Mouse (Mus musculus): Measurements from ENCODE around the gene Rassf2. TPM values are rescaled to one million over a fixed set of nuclear protein-coding genes. Genes with fewer than 3 reads are reported as not detected.

Rassf2 gene
- total RNA-seq, 2 experiments from 2014 or later, result 62.4 to 118 TPM

Other genes with a start within 250 kb of the Rassf2 start
- not detected in 2 replicates for gene Erv3, start 170.5 kb downstream of the Rassf2 start, total RNA-seq (2015)
- gene Erv3, start 170.5 kb downstream of the Rassf2 start, total RNA-seq (2017), result not detected in 2 replicates
- 0.80 and 1.6 TPM in 2 replicates for gene Prnp, start 120.3 kb downstream of the Rassf2 start, total RNA-seq (2015)
- 1.7 and 2.0 TPM in 2 replicates for gene Prnp, start 120.3 kb downstream of the Rassf2 start, total RNA-seq (2017)
- gene Prn, start 120.3 kb downstream of the Rassf2 start, total RNA-seq (2015), result not detected in 2 replicates
- not detected in 2 replicates for gene Prn, start 120.3 kb downstream of the Rassf2 start, total RNA-seq (2017)
- not detected in 2 replicates for gene Prnd, start 79.4 kb downstream of the Rassf2 start, total RNA-seq (2015)
- not detected in 2 replicates for gene Prnd, start 79.4 kb downstream of the Rassf2 start, total RNA-seq (2017)
- 9.5 and 11.4 TPM in 2 replicates for gene Slc23a2, start 114.8 kb upstream of the Rassf2 start, total RNA-seq (2015)
- gene Slc23a2, start 114.8 kb upstream of the Rassf2 start, total RNA-seq (2017), result 10.7 and 14.6 TPM in 2 replicates
- 44.3 and 52.5 TPM in 2 replicates for gene Tmem230, start 217.5 kb upstream of the Rassf2 start, total RNA-seq (2015)
- gene Tmem230, start 217.5 kb upstream of the Rassf2 start, total RNA-seq (2017), result 18.4 and 18.8 TPM in 2 replicates
- 619 and 646 TPM in 2 replicates for gene Pcna, start 223.1 kb upstream of the Rassf2 start, total RNA-seq (2015)
- 482 and 494 TPM in 2 replicates for gene Pcna, start 223.1 kb upstream of the Rassf2 start, total RNA-seq (2017)
- 17.9 and 32.0 TPM in 2 replicates for gene Cds2, start 232.9 kb upstream of the Rassf2 start, total RNA-seq (2015)
- 24.4 and 26.3 TPM in 2 replicates for gene Cds2, start 232.9 kb upstream of the Rassf2 start, total RNA-seq (2017)

Measured in megakaryocyte, adult 5-6 weeks (primary cell).